Mouse (Mus musculus) MEL (cell line): Measurements from ENCODE around the gene Zscan21.

ENCODE experiments used
- CTCF ChIP-seq, 3 experiments: IDR thresholded peaks in 2 of 3; conservative IDR thresholded peaks in 1 of 3; 2 replicates each; pipeline ENCODE4 v1.5.1; 2011 to 2012; ENCODE audit warnings: low read length in 3 of 3, low read depth in 2 of 3, mild to moderate bottlenecking in 2 of 3, improper control_type of control experiment in 1 of 3, inconsistent platforms in 1 of 3, mixed read lengths in 1 of 3, moderate library complexity in 1 of 3; ENCODE audit not compliant: control insufficient read depth in 1 of 3, insufficient read depth in 1 of 3, poor library complexity in 1 of 3, severe bottlenecking in 1 of 3
- MAX ChIP-seq: IDR thresholded peaks from 2 replicates; pipeline ENCODE4 v1.6.1; 2011; ENCODE audit warnings: low read length, improper control_type of control experiment

DNA sequence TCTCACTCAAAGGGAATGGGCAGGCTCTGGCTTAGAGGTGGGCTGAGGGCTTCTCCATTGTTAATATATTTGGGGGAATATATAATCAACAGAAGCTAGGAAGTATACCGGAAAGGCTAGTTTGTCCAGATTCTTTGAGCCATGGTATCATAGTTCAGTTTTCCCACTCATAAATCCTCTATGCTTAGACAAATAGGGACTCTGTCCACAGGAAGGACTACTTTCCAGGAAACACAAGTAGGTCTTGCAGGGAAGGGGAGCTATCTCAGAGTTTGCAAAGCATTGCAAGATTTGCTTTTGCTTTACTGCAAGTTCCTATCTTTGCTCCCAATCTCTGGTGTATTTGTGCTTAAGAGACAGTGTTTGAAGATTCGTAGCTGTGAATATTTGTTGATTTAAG, 11.7 kb upstream of the Zscan21 start:
- TF ChIP-seq CTCF (IDR thresholded peaks at IDR 0.05 in 2 of 3, conservative IDR thresholded peaks at IDR 0.05 in 1 of 3; ENCODE audit: control insufficient read depth in 1 of 3, insufficient read depth in 1 of 3, low read depth in 2 of 3, low read length in 3 of 3, poor library complexity in 1 of 3, severe bottlenecking in 1 of 3): no peak
- no peak for TF ChIP-seq MAX
